Mouse (Mus musculus) gastrocnemius, adult 18-20 months (tissue): ENCODE results near the gene Mbnl2. TPM values are rescaled to one million over a fixed set of nuclear protein-coding genes. Genes with fewer than 3 reads are reported as not detected.

Source experiments
- DNase-seq: peaks from one replicate; pipeline ENCODE4 v3.0.0; 2021; ENCODE audit warnings: low spot score
- total RNA-seq, 2 experiments: library from RNA; stranded (reverse); gene quantifications; 2 replicates each; pipeline ENCODE4 v1.2.3; 2021

Gene Mbnl2
- total RNA-seq, 2 experiments from 2014 or later, result 299 to 300 TPM

DNA sequence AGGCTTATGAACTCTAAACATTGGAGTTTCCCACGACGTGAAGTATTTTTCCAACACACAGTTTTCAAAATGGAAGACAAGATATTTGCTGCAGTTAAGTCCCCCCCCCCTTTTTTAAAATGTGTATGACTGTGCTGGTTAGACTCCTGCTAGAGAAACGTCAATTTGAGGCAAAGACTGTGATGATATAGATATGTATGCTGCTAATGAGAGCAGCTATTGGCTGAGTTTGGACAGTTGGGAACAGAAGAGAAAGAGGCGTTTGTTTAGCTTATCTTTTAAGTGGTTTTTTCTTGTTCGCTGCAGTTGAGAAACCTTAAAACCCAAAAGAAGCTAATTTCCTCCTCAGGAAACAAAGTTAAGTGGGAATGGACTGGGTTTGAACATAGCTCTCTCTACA lies 106.7 kb downstream of the Mbnl2 start:
- no peak for DNase-seq

- no peak for DNase-seq
Observed at GRCm38 (mm10) chr14:120383186-120383851, 107.8 kb downstream of the Mbnl2 start.

GRCm38 (mm10) chr14:120384615-120385014 lies 109.1 kb downstream of the Mbnl2 start:
- DNase-seq, result no peak

GRCm38 (mm10) chr14:120387293-120387692 lies 111.8 kb downstream of the Mbnl2 start:
- DNase-seq, result peak; percentile 63

DNA sequence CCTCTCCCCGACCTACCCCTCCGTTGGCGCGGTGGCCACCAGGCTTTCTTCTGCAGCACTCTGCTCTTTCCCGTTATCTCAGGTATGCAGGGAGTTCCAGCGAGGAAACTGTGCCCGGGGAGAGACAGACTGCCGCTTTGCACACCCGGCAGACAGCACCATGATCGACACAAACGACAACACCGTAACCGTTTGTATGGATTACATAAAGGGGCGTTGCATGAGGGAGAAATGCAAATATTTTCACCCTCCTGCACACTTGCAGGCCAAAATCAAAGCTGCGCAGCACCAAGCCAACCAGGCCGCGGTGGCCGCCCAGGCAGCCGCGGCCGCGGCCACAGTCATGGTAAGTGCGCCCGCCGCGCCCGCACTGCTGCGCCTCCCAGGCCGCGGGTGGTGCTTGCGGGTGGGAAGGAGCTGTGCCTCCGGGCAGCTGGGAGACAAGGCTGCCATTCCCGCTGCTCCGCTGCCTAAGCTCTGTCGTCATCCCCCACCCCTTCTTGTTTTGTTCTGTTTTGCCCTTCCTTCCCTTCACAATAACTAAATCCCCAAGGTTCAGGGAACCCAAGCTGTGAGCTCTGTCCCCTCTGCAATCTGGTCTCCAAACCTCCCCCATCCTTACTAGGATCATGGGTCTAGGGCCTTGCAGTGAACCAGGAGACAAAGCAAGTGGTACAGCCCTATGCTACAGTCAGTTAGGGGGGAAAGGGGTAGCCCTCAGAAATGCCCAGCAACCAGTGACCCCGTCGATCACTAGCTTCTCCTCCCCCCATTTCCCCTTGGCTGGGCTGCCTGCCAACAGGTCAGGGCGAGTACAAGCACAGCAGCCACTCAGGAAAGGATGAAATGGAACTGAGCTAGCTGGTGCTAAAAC lies 113.6 kb downstream of the Mbnl2 start:
- DNase-seq, result no peak

GRCm38 (mm10) chr14:120390231-120390944 lies 114.9 kb downstream of the Mbnl2 start:
- no peak for DNase-seq

DNA sequence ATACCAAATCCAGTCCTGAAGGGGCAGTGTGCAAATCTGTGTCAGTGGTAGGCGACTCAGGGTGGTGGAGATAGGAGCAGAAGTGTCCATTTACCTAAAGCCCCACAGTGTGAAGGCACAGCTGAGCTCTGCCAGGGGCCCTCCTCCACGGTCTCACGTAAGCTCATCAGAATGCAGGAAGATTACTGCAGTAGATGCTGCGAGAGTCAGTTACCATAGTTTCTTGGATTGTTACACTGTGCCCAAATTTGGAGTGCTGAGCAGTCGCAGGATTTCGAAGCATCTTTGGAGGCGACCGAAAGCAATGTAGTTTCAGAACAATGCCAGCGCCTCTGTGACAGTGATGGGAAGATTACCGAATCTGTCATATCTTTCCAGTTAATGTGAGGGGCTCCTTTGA lies 116.2 kb downstream of the Mbnl2 start:
- DNase-seq, result no peak

DNA sequence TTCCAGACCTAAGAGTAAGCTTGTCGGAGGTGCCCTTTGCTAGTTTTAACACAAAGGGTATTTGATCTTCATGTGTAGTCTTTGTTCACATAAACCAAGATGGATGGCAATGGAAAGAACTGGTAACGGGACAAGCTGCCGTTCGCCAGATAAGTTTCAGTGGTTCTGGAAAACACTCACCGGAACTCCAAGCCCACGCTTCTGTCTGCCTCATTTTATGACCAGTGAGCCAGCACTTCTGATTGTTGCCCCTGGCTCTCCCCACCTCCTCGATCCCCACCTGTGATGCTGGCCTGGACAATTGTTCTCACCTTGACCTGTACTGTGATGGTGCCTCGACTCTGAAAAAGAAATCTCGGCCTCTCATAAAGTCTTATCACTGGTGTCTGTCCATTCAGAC lies 117.0 kb downstream of the Mbnl2 start:
- DNase-seq, result no peak

GRCm38 (mm10) chr14:120393441-120393840 lies 118.0 kb downstream of the Mbnl2 start:
- DNase-seq, result no peak

DNA sequence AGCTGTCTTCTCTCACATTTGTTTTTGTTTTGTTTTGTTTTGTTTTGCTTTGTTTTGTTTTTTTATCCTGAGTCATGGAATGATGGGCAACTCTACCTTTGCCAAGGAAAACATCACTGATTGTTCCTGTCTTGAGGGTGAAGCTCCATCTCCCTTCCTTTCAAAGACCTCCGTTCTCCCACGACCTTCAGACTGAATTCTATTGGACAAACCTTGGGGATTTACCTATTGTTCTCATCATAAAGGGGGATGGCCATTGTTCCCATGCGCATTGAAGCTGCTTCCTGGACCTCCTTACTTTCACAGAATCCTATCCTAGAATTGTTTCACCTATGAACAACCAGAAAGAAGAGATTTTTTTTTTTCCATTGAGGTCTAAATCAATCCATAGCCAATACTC lies 118.7 kb downstream of the Mbnl2 start:
- DNase-seq, result no peak

- DNase-seq, result no peak
Observed at GRCm38 (mm10) chr14:120394827-120395226, 119.4 kb downstream of the Mbnl2 start.

DNA sequence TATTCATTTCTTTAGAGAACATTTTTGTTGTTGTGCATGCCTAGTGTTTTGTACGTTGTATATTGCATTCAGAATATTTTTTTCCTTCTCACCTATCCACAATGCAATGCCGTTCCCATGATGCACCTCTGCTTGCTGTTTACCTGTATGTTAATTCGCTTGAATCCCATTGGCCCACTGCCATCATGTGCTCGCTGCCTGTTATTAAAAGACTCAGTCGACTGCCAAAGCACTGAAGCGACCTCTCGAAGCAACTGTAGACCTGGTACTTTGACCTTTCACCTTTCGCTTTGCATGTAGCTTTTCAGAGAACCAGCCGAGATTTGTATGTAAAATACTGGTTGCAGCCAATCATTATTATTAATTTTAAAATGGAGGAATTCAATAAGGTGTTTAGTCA lies 120.0 kb downstream of the Mbnl2 start:
- no peak for DNase-seq

- peak; percentile 83 for DNase-seq
Observed at GRCm38 (mm10) chr14:120397871-120398647, 122.6 kb downstream of the Mbnl2 start.

DNA sequence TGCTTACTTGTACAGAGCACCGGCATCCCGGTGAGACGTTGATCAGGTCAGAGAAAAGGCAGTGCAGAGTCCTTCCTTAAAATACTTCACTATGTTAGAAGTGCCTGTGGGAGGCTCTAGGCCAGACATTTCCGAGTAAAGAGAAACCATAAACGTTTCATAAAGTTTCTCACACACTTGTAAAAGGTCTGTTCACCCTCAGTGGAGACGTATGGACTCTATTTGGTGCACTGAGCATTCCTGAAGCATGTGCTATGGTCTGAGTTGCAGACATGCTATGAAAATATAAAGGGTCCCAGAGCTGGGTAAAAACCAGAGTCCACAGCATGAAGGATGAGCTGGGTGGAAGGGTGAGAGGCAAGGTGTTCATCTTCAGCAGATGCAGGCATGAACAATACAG lies 124.1 kb downstream of the Mbnl2 start:
- DNase-seq, result no peak

DNA sequence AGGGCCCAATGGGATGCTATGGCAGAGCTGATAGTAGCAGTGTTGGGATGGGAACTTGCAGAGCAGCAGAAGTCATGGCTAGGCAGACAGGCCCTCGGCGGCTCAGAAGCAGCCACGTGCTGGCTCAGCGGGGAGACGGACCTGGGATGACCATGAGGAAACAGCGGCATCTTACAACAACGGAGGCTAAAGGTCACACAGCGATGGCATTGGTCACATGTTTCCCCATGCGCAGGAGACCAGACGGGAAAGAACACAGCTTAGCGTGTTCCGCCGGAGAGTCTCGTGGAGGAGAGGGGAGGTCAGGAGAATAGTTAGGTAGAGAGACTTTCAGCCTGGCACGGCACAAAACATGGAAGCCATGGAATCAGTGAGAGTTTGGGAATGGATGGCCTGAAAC lies 125.7 kb downstream of the Mbnl2 start:
- DNase-seq, result no peak

GRCm38 (mm10) chr14:120402715-120403114 lies 127.2 kb downstream of the Mbnl2 start:
- DNase-seq, result no peak

GRCm38 (mm10) chr14:120404364-120404763 lies 128.9 kb downstream of the Mbnl2 start:
- DNase-seq, result no peak

- no peak for DNase-seq
Observed at GRCm38 (mm10) chr14:120404811-120405582, 129.5 kb downstream of the Mbnl2 start.

- no peak for DNase-seq
Observed at GRCm38 (mm10) chr14:120405597-120405996, 130.1 kb downstream of the Mbnl2 start.

DNA sequence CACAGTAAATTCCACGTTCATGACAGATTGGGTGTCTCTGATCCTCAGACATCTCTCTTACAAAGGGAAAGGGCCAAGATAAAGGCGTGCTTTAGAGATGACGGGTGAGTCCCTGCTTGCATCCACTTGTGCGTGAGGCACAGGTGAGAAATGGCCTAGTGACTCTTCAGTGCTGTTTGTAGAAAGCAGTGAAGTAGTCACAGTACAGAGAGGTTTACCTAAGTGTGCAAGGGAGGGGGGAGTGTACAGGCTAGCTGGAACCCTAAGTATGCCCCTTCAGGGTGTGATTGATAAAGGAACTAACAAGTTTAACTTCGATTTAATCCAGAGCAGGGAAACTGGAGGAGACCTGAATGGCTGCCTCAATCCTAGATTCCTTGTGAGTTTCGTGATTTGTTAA lies 130.8 kb downstream of the Mbnl2 start:
- DNase-seq, result no peak

- no peak for DNase-seq
Observed at GRCm38 (mm10) chr14:120406820-120407219, 131.4 kb downstream of the Mbnl2 start.
